Mouse (Mus musculus) liver, embryonic 12.5 days (tissue): ENCODE results near the gene Hapln2. TPM values are rescaled to one million over a fixed set of nuclear protein-coding genes. Genes with fewer than 3 reads are reported as not detected.

Experiments used
- ATAC-seq: fragments of 200-750 bp; cut with Nextera tagmentation; 2 replicates; pipeline ENCODE4 v1.8.0; 2017; ENCODE audit warnings: moderate number of reproducible peaks, mild to moderate bottlenecking, moderate library complexity
- H3K27ac ChIP-seq: fragments of 300-500 bp; sonication (generic); 2 replicates; pipeline ENCODE4 v1.5.1; 2016; ENCODE audit warnings: mild to moderate bottlenecking
- H3K27me3 ChIP-seq: fragments of 300-500 bp; sonication (generic); replicated peaks from 2 replicates; pipeline ENCODE4 v1.6.1; 2016; ENCODE audit warnings: mild to moderate bottlenecking, moderate library complexity
- H3K36me3 ChIP-seq: fragments of 300-500 bp; sonication (generic); 2 replicates; pipeline ENCODE4 v1.6.1; 2016; ENCODE audit warnings: mild to moderate bottlenecking, moderate library complexity
- H3K4me1 ChIP-seq: fragments of 300-500 bp; sonication (generic); 2 replicates; pipeline ENCODE4 v1.6.1; 2016
- H3K4me2 ChIP-seq: fragments of 300-500 bp; sonication (generic); 2 replicates; pipeline ENCODE4 v1.6.1; 2016; ENCODE audit warnings: mild to moderate bottlenecking, moderate library complexity
- H3K4me3 ChIP-seq: fragments of 300-500 bp; sonication (generic); 2 replicates; pipeline ENCODE4 v1.5.1; 2016; ENCODE audit warnings: mild to moderate bottlenecking, moderate library complexity
- H3K9ac ChIP-seq: fragments of 300-500 bp; sonication (generic); 2 replicates; pipeline ENCODE4 v1.6.1; 2016; ENCODE audit warnings: mild to moderate bottlenecking, moderate library complexity
- H3K9me3 ChIP-seq: fragments of 300-500 bp; sonication (generic); replicated peaks from 2 replicates; pipeline ENCODE4 v1.6.1; 2016; ENCODE audit warnings: mild to moderate bottlenecking, moderate library complexity
- WGBS: fragments of 180-500 bp; shearing (Covaris S2); methylation state at CpG from one replicate; pipeline ENCODE4 v1.1.7; 2016; ENCODE audit not compliant: insufficient replicate concordance; 5-methylcytosine and 5-hydroxymethylcytosine counted together
- polyA plus RNA-seq: library from polyadenylated mRNA; unstranded; fragments of >200 nt; fragmentation: Nextera tagmentation; extraction: Ambion mirVana; gene quantifications from 2 replicates; pipeline ENCODE4 v1.2.1, GENCODE M21; 2016

Gene Hapln2
- polyA plus RNA-seq, 1 experiment from 2014 or later, result not detected

- Histone ChIP-seq H3K36me3 (no peaks in the 10 kb centered on the region), H3K9ac (no peak overlapping the region), H3K4me2 (no peak overlapping the region), H3K9me3 (no peaks in the 10 kb centered on the region), H3K27me3 (peaks cover 81% of the 10 kb centered on the region), H3K4me3 (no peak overlapping the region), H3K4me1 (no peaks in the 10 kb centered on the region), H3K27ac (no peak overlapping the region)
- ATAC-seq, result no peak
- WGBS, result 49% methylated on average over 5 of the region's 5 CpGs
Measured at GRCm38 (mm10) chr3:88033506-88033905, 6.1 kb upstream of the Hapln2 start.

DNA sequence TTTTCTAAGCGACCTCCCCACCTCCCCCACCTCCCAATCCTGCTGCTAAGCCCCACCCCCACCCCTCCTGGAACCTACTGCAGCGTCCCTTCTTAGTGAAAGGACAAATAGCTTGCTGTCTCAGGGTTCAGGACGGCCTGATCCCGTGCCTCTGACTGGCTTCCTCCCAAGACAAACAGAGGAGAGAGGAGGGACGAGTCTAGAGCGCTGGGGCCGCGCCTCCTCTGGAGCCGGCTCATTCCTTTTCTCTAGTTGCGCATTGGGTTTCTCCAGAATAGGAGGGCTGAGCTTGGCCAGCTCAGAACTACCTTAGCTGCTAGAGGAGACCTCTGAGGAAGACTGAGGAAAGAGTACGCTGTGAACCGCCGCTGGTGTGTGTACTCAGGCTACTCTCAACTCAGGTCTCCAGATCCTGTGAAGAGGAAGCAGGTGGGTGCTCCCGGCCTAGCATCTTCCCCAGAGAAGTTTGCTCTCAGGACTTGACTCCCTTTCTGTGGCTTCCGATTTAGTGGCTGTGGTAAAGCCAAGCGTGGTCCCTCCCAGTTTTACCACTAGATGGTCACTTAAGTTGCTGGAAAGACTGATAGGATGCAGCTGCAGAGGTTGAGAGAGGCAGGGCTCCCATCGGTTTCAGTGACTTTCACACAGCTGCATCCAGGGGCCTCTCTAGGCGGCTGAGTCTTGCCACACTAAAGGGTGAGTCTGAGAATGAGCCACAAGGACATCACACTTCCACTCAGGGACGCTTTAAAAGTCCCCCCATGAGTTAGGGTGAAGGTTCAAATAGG, 3.4 kb upstream of the Hapln2 start:
- Histone ChIP-seq H3K27me3 (peaks cover 91% of the 10 kb centered on the region), H3K4me1 (no peaks in the 10 kb centered on the region), H3K4me2 (no peak overlapping the region), H3K36me3 (no peaks in the 10 kb centered on the region), H3K27ac (no peak overlapping the region), H3K9ac (no peak overlapping the region), H3K4me3 (no peak overlapping the region), H3K9me3 (peaks cover 7% of the 10 kb centered on the region; the same call in 1 of the 2 replicates)
- WGBS, result 10% methylated on average over 19 of the region's 19 CpGs
- no peak for ATAC-seq

- H3K4me1 ChIP-seq, result peaks cover 19% of the 10 kb centered on the region
- peaks cover 7% of the 10 kb centered on the region; the same call in 1 of the 2 replicates for H3K9me3 ChIP-seq
- H3K27me3 ChIP-seq, result peaks cover 95% of the 10 kb centered on the region
- no peaks in the 10 kb centered on the region for H3K36me3 ChIP-seq
- 50% methylated on average over 7 of the region's 7 CpGs for WGBS
- H3K4me2 ChIP-seq, result no peak overlapping the region
- H3K9ac ChIP-seq, result no peak overlapping the region
- no peak overlapping the region for H3K27ac ChIP-seq
- no peak for ATAC-seq
- H3K4me3 ChIP-seq, result no peak overlapping the region
Measured at GRCm38 (mm10) chr3:88026823-88027222, 560 bp downstream of the Hapln2 start.

- no peak overlapping the region for H3K27ac ChIP-seq
- peak overlapping the region; percentile 61 for H3K4me3 ChIP-seq
- H3K4me1 ChIP-seq, result peaks cover 19% of the 10 kb centered on the region
- H3K36me3 ChIP-seq, result no peaks in the 10 kb centered on the region
- peak; percentile 42 for ATAC-seq
- H3K9ac ChIP-seq, result peak overlapping the region; percentile 35; the same call in 1 of the 2 replicates
- WGBS, result 2% methylated on average over 81 of the region's 81 CpGs
- peaks cover 7% of the 10 kb centered on the region; the same call in 1 of the 2 replicates for H3K9me3 ChIP-seq
- H3K27me3 ChIP-seq, result peaks cover 91% of the 10 kb centered on the region
- H3K4me2 ChIP-seq, result peak overlapping the region; percentile 93
Measured at GRCm38 (mm10) chr3:88023192-88024074, 4.0 kb downstream of the Hapln2 start.

GRCm38 (mm10) chr3:88022322-88023191, 4.8 kb downstream of the Hapln2 start:
- H3K4me1 ChIP-seq, result peaks cover 19% of the 10 kb centered on the region
- H3K27me3 ChIP-seq, result peaks cover 88% of the 10 kb centered on the region
- no peak overlapping the region for H3K27ac ChIP-seq
- peak; percentile 86 for ATAC-seq
- H3K9me3 ChIP-seq, result no peaks in the 10 kb centered on the region
- peak overlapping the region; percentile 61 for H3K4me3 ChIP-seq
- no peaks in the 10 kb centered on the region for H3K36me3 ChIP-seq
- peak overlapping the region; percentile 35; the same call in 1 of the 2 replicates for H3K9ac ChIP-seq
- WGBS, result 2% methylated on average over 54 of the region's 66 CpGs
- H3K4me2 ChIP-seq, result peak overlapping the region; percentile 93

DNA sequence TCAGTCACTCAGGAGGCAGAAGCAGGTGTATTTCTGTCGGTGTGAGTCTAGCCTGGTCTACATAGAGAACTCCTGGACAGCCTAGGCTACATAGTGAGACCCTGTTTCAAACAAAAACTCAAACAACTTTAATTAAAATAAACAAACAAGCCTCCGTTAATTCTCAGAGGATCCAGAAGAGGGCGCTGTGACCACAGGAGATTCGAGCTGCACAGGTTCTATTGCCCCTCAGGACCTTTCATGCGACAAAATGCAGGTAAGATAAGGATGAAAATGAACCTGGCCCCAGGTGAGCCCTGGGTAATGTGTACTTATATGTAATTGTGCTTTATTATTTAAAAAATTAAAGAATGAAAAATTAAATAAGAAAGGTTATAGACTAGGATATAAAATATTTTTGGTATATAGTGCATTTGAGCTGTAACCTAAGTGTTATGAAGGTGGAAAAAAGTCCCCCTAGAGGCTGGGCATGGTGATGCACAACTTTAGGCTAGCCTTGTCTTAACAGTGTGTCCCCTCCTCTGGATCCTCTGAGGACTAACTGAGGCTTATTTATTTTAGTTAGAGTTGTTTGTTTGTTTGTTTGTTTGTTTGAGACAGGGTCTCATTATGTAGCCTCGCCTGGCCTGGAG, 16.6 kb downstream of the Hapln2 start:
- no peak overlapping the region for H3K9ac ChIP-seq
- no peaks in the 10 kb centered on the region for H3K4me1 ChIP-seq
- no peak for ATAC-seq
- no peak overlapping the region for H3K4me2 ChIP-seq
- 4% methylated on average over 6 of the region's 6 CpGs for WGBS
- H3K27me3 ChIP-seq, result peaks cover 37% of the 10 kb centered on the region
- H3K27ac ChIP-seq, result no peak overlapping the region
- no peak overlapping the region for H3K4me3 ChIP-seq
- peaks cover 4% of the 10 kb centered on the region for H3K9me3 ChIP-seq
- H3K36me3 ChIP-seq, result no peaks in the 10 kb centered on the region

DNA sequence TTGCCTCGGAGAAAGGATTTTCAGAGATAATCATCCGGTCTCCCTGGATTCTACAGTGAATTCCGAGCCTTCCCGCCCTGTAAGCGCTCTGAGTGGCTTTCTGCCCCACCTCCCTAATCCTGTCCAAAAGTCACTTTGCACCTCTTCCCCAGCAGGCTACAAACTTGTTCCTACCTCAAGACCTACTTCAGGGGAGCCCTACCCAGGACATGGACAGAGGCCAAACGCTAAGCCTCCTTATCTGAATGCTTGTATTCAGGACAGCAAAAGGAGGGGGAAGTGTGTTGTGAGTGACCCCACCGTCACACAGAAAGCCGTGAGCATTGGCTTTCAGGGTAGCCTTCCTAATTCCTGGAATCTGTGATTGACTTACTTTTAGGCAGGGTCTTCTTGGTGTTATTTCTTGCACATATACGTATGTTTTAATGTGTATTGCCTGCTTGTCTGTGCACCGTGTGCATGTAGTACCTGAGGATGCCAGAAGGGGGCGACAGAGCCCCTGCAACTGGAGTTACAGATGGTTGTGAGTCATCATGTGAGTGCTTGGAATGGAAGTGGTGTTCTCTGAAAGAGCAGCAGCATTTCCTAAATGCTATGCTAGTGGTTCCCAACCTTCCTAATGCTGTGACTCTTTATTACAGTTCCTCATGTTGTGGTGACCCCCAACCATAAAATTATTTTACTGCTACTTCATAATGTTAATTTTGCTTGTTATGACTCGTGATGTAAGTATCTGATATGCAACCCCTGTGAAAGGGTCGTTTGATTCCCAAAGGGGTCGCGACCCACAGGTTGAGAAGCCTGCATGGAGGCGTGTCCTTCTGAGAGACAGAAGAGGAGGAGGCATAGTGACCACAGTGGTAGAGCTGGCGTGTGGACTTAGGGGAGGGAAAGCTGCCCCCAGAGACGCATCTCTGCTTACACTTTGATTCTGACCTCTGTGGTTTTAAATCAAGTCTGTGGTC, 21.3 kb downstream of the Hapln2 start:
- H3K9ac ChIP-seq, result no peak overlapping the region
- no peaks in the 10 kb centered on the region for H3K36me3 ChIP-seq
- no peak overlapping the region for H3K4me3 ChIP-seq
- no peak overlapping the region for H3K4me2 ChIP-seq
- peaks cover 71% of the 10 kb centered on the region for H3K27me3 ChIP-seq
- H3K27ac ChIP-seq, result no peak overlapping the region
- peaks cover 4% of the 10 kb centered on the region for H3K9me3 ChIP-seq
- WGBS, result 60% methylated on average over 18 of the region's 18 CpGs
- ATAC-seq, result no peak
- H3K4me1 ChIP-seq, result no peaks in the 10 kb centered on the region

DNA sequence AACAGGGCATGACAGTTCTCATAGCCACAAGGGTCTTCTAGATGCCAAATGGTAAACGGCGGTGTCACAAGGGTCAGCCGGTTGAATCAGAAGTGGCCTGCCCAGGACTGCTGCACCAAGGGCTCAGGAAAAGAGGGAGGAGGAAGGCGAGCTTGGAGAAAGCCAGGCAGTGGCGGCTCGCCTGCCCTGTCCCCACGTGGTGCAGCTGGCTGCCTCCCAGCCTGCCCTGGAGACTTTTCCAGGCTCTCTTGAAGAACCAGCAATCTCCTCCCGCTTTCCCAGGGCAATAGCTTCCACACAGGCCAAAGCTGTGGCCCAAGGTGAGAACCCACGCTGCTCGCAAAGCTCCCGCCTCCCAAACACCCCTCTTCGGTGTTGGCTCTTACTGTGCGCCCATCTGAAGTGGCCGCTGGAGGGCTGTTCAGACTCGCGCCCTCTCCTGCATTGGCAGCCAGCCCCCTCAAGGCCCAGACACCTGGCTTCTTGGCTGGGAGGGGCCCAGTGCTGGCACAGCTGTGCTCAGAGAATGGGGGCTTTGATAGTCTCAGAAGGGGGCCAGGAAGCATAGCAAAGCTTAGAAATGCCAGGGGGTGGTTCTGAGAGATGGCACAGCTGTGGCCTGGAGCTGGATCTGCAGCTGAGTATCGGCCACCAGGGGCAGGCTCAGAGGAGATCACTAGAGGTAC, 24.9 kb downstream of the Hapln2 start:
- no peak for ATAC-seq
- no peak overlapping the region for H3K4me3 ChIP-seq
- H3K4me2 ChIP-seq, result no peak overlapping the region

DNA sequence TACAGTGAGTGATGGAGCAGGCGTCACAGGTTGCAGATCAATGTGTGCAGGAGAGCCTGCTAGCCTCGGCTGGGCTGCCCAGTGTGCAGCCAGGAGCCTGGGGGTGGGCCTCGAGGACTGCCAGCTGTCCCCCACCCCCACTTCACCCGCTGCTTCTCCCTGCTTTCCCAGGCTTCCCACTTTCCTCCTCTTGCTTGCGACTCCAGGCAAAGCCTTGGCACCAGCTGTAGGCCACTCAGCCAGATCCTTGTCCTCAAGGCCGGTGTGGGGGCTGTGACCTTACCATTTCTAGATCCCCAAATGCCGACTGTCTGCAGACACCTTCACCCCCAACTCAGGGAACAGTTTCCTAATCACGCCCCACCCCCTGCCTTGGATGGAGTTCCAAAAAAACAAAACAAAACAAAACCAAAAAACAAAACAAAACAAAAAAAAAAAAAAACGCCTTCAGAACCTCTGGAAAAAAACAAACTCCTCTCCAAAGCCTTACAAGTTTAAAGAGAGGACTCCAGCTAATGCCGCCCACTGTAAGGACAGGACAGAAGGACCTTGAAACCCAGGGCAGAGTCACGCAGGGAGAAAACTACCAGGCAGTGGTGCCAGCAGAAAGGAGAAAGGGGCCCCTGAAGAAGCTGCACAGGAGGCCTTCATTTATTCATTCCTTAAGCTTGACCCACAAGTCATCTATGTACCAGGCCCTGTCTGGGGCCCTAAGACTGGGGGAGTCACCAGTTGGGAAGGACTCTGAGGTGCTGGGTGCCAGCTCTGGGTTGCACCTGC, 26.4 kb downstream of the Hapln2 start:
- H3K4me1 ChIP-seq, result peaks cover 16% of the 10 kb centered on the region
- H3K9me3 ChIP-seq, result peaks cover under 1% of the 10 kb centered on the region; the same call in 1 of the 2 replicates
- no peak overlapping the region for H3K27ac ChIP-seq
- no peak overlapping the region for H3K4me3 ChIP-seq
- H3K4me2 ChIP-seq, result no peak overlapping the region
- no peak for ATAC-seq
- no peaks in the 10 kb centered on the region for H3K36me3 ChIP-seq
- H3K9ac ChIP-seq, result no peak overlapping the region
- H3K27me3 ChIP-seq, result peaks cover 99% of the 10 kb centered on the region
- WGBS, result 15% methylated on average over 11 of the region's 11 CpGs

More for the DNA sequence above, 24.9 kb downstream of the Hapln2 start:
- peaks cover 8% of the 10 kb centered on the region; the same call in 1 of the 2 replicates for H3K4me1 ChIP-seq
- H3K27me3 ChIP-seq, result peaks cover 92% of the 10 kb centered on the region
- no peak overlapping the region for H3K9ac ChIP-seq
- no peak overlapping the region for H3K27ac ChIP-seq
- peaks cover 4% of the 10 kb centered on the region for H3K9me3 ChIP-seq
- H3K36me3 ChIP-seq, result no peaks in the 10 kb centered on the region
- 9% methylated on average over 17 of the region's 17 CpGs for WGBS
